Mouse (Mus musculus): Measurements from ENCODE around the gene Ak9.

- TF ChIP-seq CTCF (IDR thresholded peaks at IDR 0.05; ENCODE audit: extremely low read depth, insufficient read depth, low read length), result no peak
- no peak for TF ChIP-seq POLR2A (IDR thresholded peaks at IDR 0.05; ENCODE audit: extremely low read depth, insufficient read depth, low read length)
Observed at GRCm38 (mm10) chr10:41291021-41291420, 12.8 kb upstream of the Ak9 start.

All from cortical plate, adult 2 months (tissue).